Mouse (Mus musculus) lung, postnatal 0 days (tissue): ENCODE data around the gene Mthfr.

Source experiments
- CTCF ChIP-seq: IDR thresholded peaks from 2 replicates; pipeline ENCODE4 v1.5.1; 2016; ENCODE audit warnings: antibody characterized with exemption, mild to moderate bottlenecking
- EP300 ChIP-seq: IDR thresholded peaks from 2 replicates; pipeline ENCODE4 v1.6.1; 2016; ENCODE audit warnings: antibody characterized with exemption, mild to moderate bottlenecking, control low read depth

DNA sequence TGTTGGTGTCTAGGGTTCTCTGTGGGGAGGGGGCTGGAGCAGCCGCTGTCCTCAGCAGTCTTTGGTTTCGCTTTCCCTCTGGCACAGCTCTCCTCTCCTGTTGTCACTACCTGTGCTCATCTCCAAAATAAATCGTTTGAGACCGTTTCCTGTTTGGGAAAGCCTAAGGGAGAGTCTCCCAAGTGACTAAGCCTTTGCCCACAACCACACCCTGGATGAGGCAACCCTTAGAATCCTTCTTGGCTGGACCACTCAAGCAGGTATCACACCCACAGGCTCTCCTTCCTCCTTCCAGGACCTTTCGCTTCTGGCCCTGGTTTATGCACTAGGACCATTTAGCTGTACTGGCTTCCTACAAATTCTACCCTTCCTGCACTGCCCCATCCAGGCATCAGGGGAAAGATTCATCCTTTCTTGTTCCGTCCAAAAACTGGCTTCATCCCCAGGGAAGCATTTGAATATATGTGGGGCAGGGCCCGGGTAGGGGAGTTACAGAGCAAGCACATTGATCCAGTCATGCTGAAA, 45.2 kb upstream of the Mthfr start:
- no peak for TF ChIP-seq CTCF
- no peak for TF ChIP-seq EP300
